Mouse (Mus musculus) urinary bladder, postnatal 4 days (tissue): ENCODE results near the gene Gm20388.

ENCODE experiments used
- DNase-seq, 2 experiments: peaks; one replicate each; pipeline ENCODE4 v3.0.0; 2021 to 2022; ENCODE audit warnings: low spot score in 2 of 2

Gm20388 gene

GRCm38 (mm10) chr8:120488636-120489131, 578.0 kb downstream of the Gm20388 start:
- no peak for DNase-seq

- peak in 1 of 2 experiments; percentile 54 for DNase-seq
Observed at GRCm38 (mm10) chr8:120489142-120489754, 578.6 kb downstream of the Gm20388 start.

- no peak for DNase-seq
Observed at GRCm38 (mm10) chr8:120489771-120490281, 579.2 kb downstream of the Gm20388 start.

GRCm38 (mm10) chr8:120490354-120491141, 579.9 kb downstream of the Gm20388 start:
- no peak for DNase-seq

GRCm38 (mm10) chr8:120491166-120491793, 580.6 kb downstream of the Gm20388 start:
- DNase-seq, result no peak

GRCm38 (mm10) chr8:120492193-120492880, 581.7 kb downstream of the Gm20388 start:
- DNase-seq, result no peak

- no peak for DNase-seq
Observed at GRCm38 (mm10) chr8:120492881-120493220, 582.2 kb downstream of the Gm20388 start.

GRCm38 (mm10) chr8:120493508-120494464, 583.1 kb downstream of the Gm20388 start:
- no peak for DNase-seq

GRCm38 (mm10) chr8:120494903-120495302, 584.3 kb downstream of the Gm20388 start:
- DNase-seq, result peak; percentile 59 to 77

- no peak for DNase-seq
Observed at GRCm38 (mm10) chr8:120495461-120495860, 584.8 kb downstream of the Gm20388 start.

- DNase-seq, result no peak
Observed at GRCm38 (mm10) chr8:120496478-120496877, 585.8 kb downstream of the Gm20388 start.

GRCm38 (mm10) chr8:120497503-120497946, 586.9 kb downstream of the Gm20388 start:
- no peak for DNase-seq

- DNase-seq, result no peak
Observed at GRCm38 (mm10) chr8:120498349-120498831, 587.7 kb downstream of the Gm20388 start.

- peak; percentile 77 to 79 for DNase-seq
Observed at GRCm38 (mm10) chr8:120498926-120499605, 588.4 kb downstream of the Gm20388 start.

GRCm38 (mm10) chr8:120500701-120501261, 590.1 kb downstream of the Gm20388 start:
- no peak for DNase-seq

- no peak for DNase-seq
Observed at GRCm38 (mm10) chr8:120501426-120501825, 590.8 kb downstream of the Gm20388 start.

- no peak for DNase-seq
Observed at GRCm38 (mm10) chr8:120502428-120502827, 591.8 kb downstream of the Gm20388 start.

GRCm38 (mm10) chr8:120504251-120505081, 593.8 kb downstream of the Gm20388 start:
- DNase-seq, result no peak
